Mouse (Mus musculus): ENCODE data around the gene Tmtc1. TPM values are rescaled to one million over a fixed set of nuclear protein-coding genes. Genes with fewer than 3 reads are reported as not detected.
A peak's percentile ranks its signal among the peaks of the same experiment; 100 is the strongest.

The Tmtc1 gene
- polyA plus RNA-seq, 1 experiment: 3.3 TPM

GRCm38 (mm10) chr6:148222686-148223085, 221.5 kb downstream of the Tmtc1 start:
- Histone ChIP-seq H3K36me3 (ENCODE audit: control insufficient read depth, insufficient read depth, low read length, poor library complexity, severe bottlenecking) (no peaks in the 10 kb centered on the region), H3K4me3 (ENCODE audit: low read depth, low read length) (no peak overlapping the region), H3K4me1 (ENCODE audit: control insufficient read depth, insufficient read depth, low read length) (no peaks in the 10 kb centered on the region), H3K27ac (ENCODE audit: insufficient read depth, low read length) (no peak overlapping the region), H3K9ac (ENCODE audit: low read depth, poor library complexity, severe bottlenecking) (no peak overlapping the region), H3K9me3 (replicated peaks; ENCODE audit: control insufficient read depth, insufficient read depth, low read length, poor library complexity, severe bottlenecking) (no peaks in the 10 kb centered on the region), H3K27me3 (ENCODE audit: control insufficient read depth, insufficient read depth, low read length, poor library complexity, severe bottlenecking) (no peaks in the 10 kb centered on the region)
- TF ChIP-seq CTCF (IDR thresholded peaks at IDR 0.05; ENCODE audit: low read depth, low read length): no peak
- TF ChIP-seq POLR2A (IDR thresholded peaks at IDR 0.05; ENCODE audit: insufficient read depth, low read length): no peak
- no peak for TF ChIP-seq EP300 (IDR thresholded peaks at IDR 0.05; ENCODE audit: insufficient read depth, low read depth, low read length)

GRCm38 (mm10) chr6:148218235-148219076, 225.7 kb downstream of the Tmtc1 start:
- H3K4me3 ChIP-seq (ENCODE audit: low read depth, low read length): no peak overlapping the region
- H3K27me3 ChIP-seq (ENCODE audit: control insufficient read depth, insufficient read depth, low read length, poor library complexity, severe bottlenecking): no peaks in the 10 kb centered on the region
- H3K36me3 ChIP-seq (ENCODE audit: control insufficient read depth, insufficient read depth, low read length, poor library complexity, severe bottlenecking): no peaks in the 10 kb centered on the region
- no peak overlapping the region for H3K27ac ChIP-seq (ENCODE audit: insufficient read depth, low read length)
- no peaks in the 10 kb centered on the region for H3K9me3 ChIP-seq (replicated peaks; ENCODE audit: control insufficient read depth, insufficient read depth, low read length, poor library complexity, severe bottlenecking)
- no peak for TF ChIP-seq EP300 (IDR thresholded peaks at IDR 0.05; ENCODE audit: insufficient read depth, low read depth, low read length)
- TF ChIP-seq CTCF (IDR thresholded peaks at IDR 0.05; ENCODE audit: low read depth, low read length): no peak
- no peak for TF ChIP-seq POLR2A (IDR thresholded peaks at IDR 0.05; ENCODE audit: insufficient read depth, low read length)
- no peaks in the 10 kb centered on the region for H3K4me1 ChIP-seq (ENCODE audit: control insufficient read depth, insufficient read depth, low read length)
- no peak overlapping the region for H3K9ac ChIP-seq (ENCODE audit: low read depth, poor library complexity, severe bottlenecking)

GRCm38 (mm10) chr6:148216752-148217151, 227.4 kb downstream of the Tmtc1 start:
- TF ChIP-seq EP300 (IDR thresholded peaks at IDR 0.05; ENCODE audit: insufficient read depth, low read depth, low read length): no peak
- TF ChIP-seq CTCF (IDR thresholded peaks at IDR 0.05; ENCODE audit: low read depth, low read length): no peak
- no peak for TF ChIP-seq POLR2A (IDR thresholded peaks at IDR 0.05; ENCODE audit: insufficient read depth, low read length)

DNA sequence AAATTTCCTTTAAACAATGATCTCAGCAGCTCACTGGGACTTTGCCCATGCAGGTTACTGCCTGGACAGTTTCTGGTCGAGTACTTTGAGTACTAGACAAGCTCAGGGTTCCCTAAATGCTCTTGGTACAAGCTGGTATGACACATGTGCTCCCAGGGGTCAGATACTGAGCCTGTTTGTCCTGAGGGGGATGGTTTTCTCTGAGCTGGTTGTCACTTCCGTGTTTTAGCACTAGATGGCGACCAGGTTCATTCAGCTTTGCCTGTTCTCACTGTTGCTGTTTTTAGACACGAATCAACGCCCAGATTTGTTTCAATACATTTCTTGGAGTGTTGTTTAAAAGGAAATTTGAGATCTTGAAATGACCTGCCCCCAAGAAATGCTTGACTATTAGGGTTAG, 229.4 kb downstream of the Tmtc1 start:
- no peak overlapping the region for H3K27ac ChIP-seq (ENCODE audit: insufficient read depth, low read length)
- H3K27me3 ChIP-seq (ENCODE audit: control insufficient read depth, insufficient read depth, low read length, poor library complexity, severe bottlenecking): no peaks in the 10 kb centered on the region
- no peaks in the 10 kb centered on the region for H3K9me3 ChIP-seq (replicated peaks; ENCODE audit: control insufficient read depth, insufficient read depth, low read length, poor library complexity, severe bottlenecking)
- H3K4me1 ChIP-seq (ENCODE audit: control insufficient read depth, insufficient read depth, low read length): no peaks in the 10 kb centered on the region
- H3K9ac ChIP-seq (ENCODE audit: low read depth, poor library complexity, severe bottlenecking): no peak overlapping the region
- no peaks in the 10 kb centered on the region for H3K36me3 ChIP-seq (ENCODE audit: control insufficient read depth, insufficient read depth, low read length, poor library complexity, severe bottlenecking)
- H3K4me3 ChIP-seq (ENCODE audit: low read depth, low read length): no peak overlapping the region
- TF ChIP-seq CTCF (IDR thresholded peaks at IDR 0.05; ENCODE audit: low read depth, low read length): peak; percentile 33
- TF ChIP-seq POLR2A (IDR thresholded peaks at IDR 0.05; ENCODE audit: insufficient read depth, low read length): no peak
- no peak for TF ChIP-seq EP300 (IDR thresholded peaks at IDR 0.05; ENCODE audit: insufficient read depth, low read depth, low read length)

More at GRCm38 (mm10) chr6:148216752-148217151, 227.4 kb downstream of the Tmtc1 start:
- Histone ChIP-seq H3K9ac (ENCODE audit: low read depth, poor library complexity, severe bottlenecking) (no peak overlapping the region), H3K9me3 (replicated peaks; ENCODE audit: control insufficient read depth, insufficient read depth, low read length, poor library complexity, severe bottlenecking) (no peaks in the 10 kb centered on the region), H3K27me3 (ENCODE audit: control insufficient read depth, insufficient read depth, low read length, poor library complexity, severe bottlenecking) (no peaks in the 10 kb centered on the region), H3K4me3 (ENCODE audit: low read depth, low read length) (no peak overlapping the region), H3K36me3 (ENCODE audit: control insufficient read depth, insufficient read depth, low read length, poor library complexity, severe bottlenecking) (no peaks in the 10 kb centered on the region), H3K27ac (ENCODE audit: insufficient read depth, low read length) (no peak overlapping the region), H3K4me1 (ENCODE audit: control insufficient read depth, insufficient read depth, low read length) (no peaks in the 10 kb centered on the region)

DNA sequence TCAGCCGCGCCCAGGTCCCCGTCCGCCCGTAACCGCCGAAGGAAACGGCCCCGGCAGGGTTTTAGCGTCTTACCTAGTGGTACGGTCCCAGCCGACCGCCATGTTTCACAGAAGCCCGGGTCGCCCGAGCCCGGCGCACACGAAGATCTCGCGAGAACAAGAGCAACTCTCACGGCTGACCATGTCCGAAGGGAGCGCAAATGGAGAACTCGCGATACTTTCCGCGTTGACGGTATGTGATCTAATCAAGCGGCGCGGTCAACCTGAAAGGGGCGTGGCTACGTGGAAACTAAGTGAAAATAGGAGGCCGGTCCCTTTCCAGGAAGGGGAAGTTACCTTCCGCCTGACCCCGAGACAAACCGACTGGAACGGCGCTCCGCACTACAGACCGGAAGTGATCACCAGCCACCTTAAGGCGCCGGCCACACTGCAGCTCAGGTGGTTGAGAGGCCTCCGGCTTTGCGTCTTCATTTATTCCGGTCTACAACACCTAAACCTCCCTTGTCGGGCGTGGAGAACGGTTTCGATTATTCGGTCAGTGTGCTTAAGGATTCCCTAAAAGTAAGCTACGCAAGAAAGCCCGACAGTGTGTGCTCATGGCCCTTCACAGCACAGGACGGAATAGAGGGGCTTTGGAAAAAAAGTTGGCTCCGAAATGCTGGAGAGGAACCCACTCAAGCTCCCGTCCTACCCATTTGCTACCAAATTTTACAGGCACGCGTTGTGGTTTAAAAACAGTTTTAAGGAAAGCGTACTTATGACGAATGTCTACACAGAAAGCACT, 232.1 kb downstream of the Tmtc1 start, which contains the start of gene Ergic2:
Gene Ergic2, minus strand, starts transcription at position 478 of the 784 bp plus-strand sequence.
- no peaks in the 10 kb centered on the region for H3K27me3 ChIP-seq (ENCODE audit: control insufficient read depth, insufficient read depth, low read length, poor library complexity, severe bottlenecking)
- no peaks in the 10 kb centered on the region for H3K4me1 ChIP-seq (ENCODE audit: control insufficient read depth, insufficient read depth, low read length)
- H3K4me3 ChIP-seq (ENCODE audit: low read depth, low read length): peak within 1 kb of the TSS; percentile 97
- no peaks in the 10 kb centered on the region for H3K36me3 ChIP-seq (ENCODE audit: control insufficient read depth, insufficient read depth, low read length, poor library complexity, severe bottlenecking)
- H3K27ac ChIP-seq (ENCODE audit: insufficient read depth, low read length): peak within 1 kb of the TSS; percentile 79
- H3K9me3 ChIP-seq (replicated peaks; ENCODE audit: control insufficient read depth, insufficient read depth, low read length, poor library complexity, severe bottlenecking): no peaks in the 10 kb centered on the region
- TF ChIP-seq CTCF (IDR thresholded peaks at IDR 0.05; ENCODE audit: low read depth, low read length): no peak
- TF ChIP-seq EP300 (IDR thresholded peaks at IDR 0.05; ENCODE audit: insufficient read depth, low read depth, low read length): no peak
- TF ChIP-seq POLR2A (IDR thresholded peaks at IDR 0.05; ENCODE audit: insufficient read depth, low read length): no peak
- H3K9ac ChIP-seq (ENCODE audit: low read depth, poor library complexity, severe bottlenecking): peak within 1 kb of the TSS; percentile 87

Measured in ES-Bruce4 (cell line).